Mouse (Mus musculus): ENCODE results near the gene Gm10401. TPM values are rescaled to one million over a fixed set of nuclear protein-coding genes. Genes with fewer than 3 reads are reported as not detected.
A peak's percentile ranks its signal among the peaks of the same experiment; 100 is the strongest.

The Gm10401 gene
- total and polyA plus RNA-seq, 2 experiments from 2014 or later: 44.1 TPM; not detected in 1

DNA sequence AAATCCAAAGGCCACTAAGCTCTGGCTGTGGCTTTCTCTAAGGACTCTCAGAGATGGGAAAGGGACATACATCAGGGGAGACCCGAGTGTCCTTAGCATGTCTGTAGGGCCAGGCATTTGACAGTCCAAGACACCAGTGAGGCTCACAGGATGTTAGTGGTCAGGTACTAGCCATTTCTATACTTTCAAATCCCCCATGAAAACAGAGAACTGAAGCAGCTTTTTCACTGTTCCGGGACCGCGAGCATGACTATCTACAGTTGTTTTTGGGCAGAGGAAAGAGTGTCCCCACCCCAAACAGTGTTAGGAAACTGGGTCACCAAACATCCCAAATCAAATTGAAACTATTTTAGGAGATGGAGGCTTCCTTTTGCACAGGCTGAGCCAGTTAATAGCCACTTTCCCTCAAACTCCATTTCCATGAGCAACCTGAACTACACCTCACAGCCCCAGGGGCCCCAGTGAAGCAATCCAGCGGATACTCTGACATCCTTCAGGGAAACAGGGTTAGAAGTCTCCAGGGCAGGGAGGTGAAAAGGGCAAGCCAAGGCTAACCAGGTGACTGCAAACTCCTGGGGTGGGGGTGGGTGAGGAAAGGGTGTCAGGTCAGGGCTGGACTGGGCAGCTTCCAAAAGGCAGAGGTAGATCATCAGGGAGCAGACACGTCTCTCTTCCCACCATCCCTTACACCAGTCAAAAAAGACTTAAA lies 35.4 kb upstream of the Gm10401 start:
- no peaks in the 10 kb centered on the region for H3K9me3 ChIP-seq (ENCODE audit: low read length)
- peaks cover 9% of the 10 kb centered on the region for H3K36me3 ChIP-seq (ENCODE audit: insufficient read depth, low read length)
- no peak for DNase-seq (ENCODE audit: low spot score)
- no peak overlapping the region for H3K27ac ChIP-seq (ENCODE audit: low read depth, low read length)
- H3K4me1 ChIP-seq (ENCODE audit: insufficient read depth, low read length): peaks cover 10% of the 10 kb centered on the region; the same call in 1 of the 2 replicates
- peak overlapping the region; percentile 89 for H3K4me3 ChIP-seq (ENCODE audit: low read depth, low read length)
- WGBS: 56% methylated on average over 6 of the region's 6 CpGs
- H3K4me2 ChIP-seq (ENCODE audit: low read depth, low read length, poor library complexity, severe bottlenecking): peak overlapping the region; percentile 93
- ATAC-seq (ENCODE audit: low FRiP score): no peak
- no peaks in the 10 kb centered on the region for H3K27me3 ChIP-seq (ENCODE audit: insufficient read depth, low read length)
- TF ChIP-seq CTCF (IDR thresholded peaks at IDR 0.05): no peak
- peak overlapping the region; percentile 84; the same call in 1 of the 2 replicates for H3K9ac ChIP-seq (replicated peaks; ENCODE audit: low read length, poor library complexity, severe bottlenecking)

DNA sequence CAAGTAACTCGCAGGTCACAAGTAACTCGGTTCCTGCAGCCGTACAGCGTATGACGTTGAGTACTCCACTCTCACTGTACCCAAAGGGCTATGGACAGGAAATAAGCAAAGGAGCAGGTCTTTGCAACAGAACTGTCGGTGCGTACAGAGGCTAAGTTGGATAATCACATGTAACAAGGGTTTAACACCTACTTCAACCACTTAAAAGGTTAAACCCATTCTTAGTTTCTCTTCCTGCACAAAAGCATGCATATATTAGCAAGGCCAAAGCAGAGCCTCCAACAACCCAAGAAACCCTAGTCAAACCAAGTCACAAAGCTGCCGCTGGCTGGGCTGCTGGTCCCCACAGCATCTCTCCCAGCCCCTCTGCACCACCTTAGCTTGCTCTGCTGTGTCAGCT lies 34.4 kb upstream of the Gm10401 start:
- 92% methylated on average over 8 of the region's 8 CpGs for WGBS
- Histone ChIP-seq H3K36me3 (ENCODE audit: insufficient read depth, low read length) (peaks cover 17% of the 10 kb centered on the region), H3K9ac (replicated peaks; ENCODE audit: low read length, poor library complexity, severe bottlenecking) (no peak overlapping the region), H3K4me2 (ENCODE audit: low read depth, low read length, poor library complexity, severe bottlenecking) (no peak overlapping the region), H3K27me3 (ENCODE audit: insufficient read depth, low read length) (no peaks in the 10 kb centered on the region), H3K4me1 (ENCODE audit: insufficient read depth, low read length) (peaks cover 10% of the 10 kb centered on the region; the same call in 1 of the 2 replicates), H3K27ac (ENCODE audit: low read depth, low read length) (no peak overlapping the region), H3K4me3 (ENCODE audit: low read depth, low read length) (no peak overlapping the region), H3K9me3 (ENCODE audit: low read length) (no peaks in the 10 kb centered on the region)
- DNase-seq (ENCODE audit: low spot score) (no peak), ATAC-seq (ENCODE audit: low FRiP score) (no peak)
- TF ChIP-seq CTCF (IDR thresholded peaks at IDR 0.05): no peak

DNA sequence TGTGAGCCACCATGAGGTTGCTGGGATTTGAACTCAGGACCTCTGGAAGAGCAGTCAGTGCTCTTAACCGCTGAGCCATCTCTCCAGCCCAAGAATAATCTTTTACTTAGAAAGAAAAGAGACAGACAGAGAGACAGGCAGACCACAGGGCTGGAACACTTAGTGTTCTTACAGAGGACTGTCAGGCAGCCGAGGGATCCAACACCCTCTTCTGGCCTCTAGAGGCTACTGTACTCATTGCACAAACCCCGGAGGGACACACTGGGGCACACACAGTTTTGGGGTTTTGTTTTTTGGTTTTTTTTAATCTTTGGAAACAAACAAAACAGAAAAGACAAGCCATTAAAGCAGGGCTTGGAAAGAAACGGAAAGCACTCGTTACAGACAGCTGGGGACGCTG lies 31.2 kb upstream of the Gm10401 start:
- H3K4me1 ChIP-seq (ENCODE audit: insufficient read depth, low read length): peaks cover 10% of the 10 kb centered on the region; the same call in 1 of the 2 replicates
- 0 out of 2 replicates have a peak, but pooled peaks have one; percentile 5 for TF ChIP-seq CTCF (IDR thresholded peaks at IDR 0.05)
- H3K9ac ChIP-seq (replicated peaks; ENCODE audit: low read length, poor library complexity, severe bottlenecking): no peak overlapping the region
- H3K36me3 ChIP-seq (ENCODE audit: insufficient read depth, low read length): peaks cover 39% of the 10 kb centered on the region
- H3K27me3 ChIP-seq (ENCODE audit: insufficient read depth, low read length): no peaks in the 10 kb centered on the region
- H3K4me2 ChIP-seq (ENCODE audit: low read depth, low read length, poor library complexity, severe bottlenecking): no peak overlapping the region
- H3K4me3 ChIP-seq (ENCODE audit: low read depth, low read length): no peak overlapping the region
- no peaks in the 10 kb centered on the region for H3K9me3 ChIP-seq (ENCODE audit: low read length)
- H3K27ac ChIP-seq (ENCODE audit: low read depth, low read length): no peak overlapping the region
- ATAC-seq (ENCODE audit: low FRiP score) (no peak), DNase-seq (ENCODE audit: low spot score) (no peak)
- WGBS: 88% methylated on average over 6 of the region's 6 CpGs

DNA sequence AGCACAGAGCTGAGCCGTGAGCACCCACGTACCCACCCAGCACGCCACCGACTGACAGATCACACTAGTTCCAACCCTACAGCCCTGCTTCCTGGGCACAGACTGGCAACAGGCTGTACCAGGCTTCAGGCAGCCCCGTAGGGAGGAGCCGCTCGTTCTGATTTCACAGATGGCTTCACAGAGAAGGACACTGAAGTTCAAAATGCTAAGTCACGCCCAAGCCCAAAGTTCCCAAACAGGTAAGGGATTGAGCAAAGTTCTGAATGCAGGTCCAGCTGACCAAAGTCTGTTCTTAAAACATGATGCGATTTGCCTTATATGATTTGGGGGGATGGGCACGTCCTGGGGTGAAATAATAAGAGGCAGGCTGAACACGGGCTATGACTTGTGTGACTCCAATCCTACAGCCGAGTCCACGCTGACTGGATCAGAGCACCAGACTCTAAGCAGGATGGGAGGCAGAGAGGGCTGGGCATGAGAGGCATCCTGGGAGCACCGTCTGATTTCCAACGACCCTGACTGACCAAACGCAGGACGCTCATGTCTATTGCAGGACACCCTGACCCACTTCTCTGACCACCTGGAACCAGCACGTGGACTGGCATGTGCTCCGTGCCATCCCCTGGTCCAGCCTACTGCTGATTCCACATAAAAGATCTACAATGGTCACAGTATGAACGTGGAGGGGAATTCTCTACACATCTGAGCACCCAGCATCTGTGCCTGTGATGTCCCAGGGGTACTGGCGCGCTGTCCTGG lies 29.5 kb upstream of the Gm10401 start:
- Histone ChIP-seq H3K36me3 (ENCODE audit: insufficient read depth, low read length) (peaks cover 44% of the 10 kb centered on the region), H3K4me3 (ENCODE audit: low read depth, low read length) (no peak overlapping the region), H3K4me1 (ENCODE audit: insufficient read depth, low read length) (no peaks in the 10 kb centered on the region), H3K9ac (replicated peaks; ENCODE audit: low read length, poor library complexity, severe bottlenecking) (no peak overlapping the region), H3K27me3 (ENCODE audit: insufficient read depth, low read length) (no peaks in the 10 kb centered on the region), H3K4me2 (ENCODE audit: low read depth, low read length, poor library complexity, severe bottlenecking) (no peak overlapping the region), H3K9me3 (ENCODE audit: low read length) (no peaks in the 10 kb centered on the region), H3K27ac (ENCODE audit: low read depth, low read length) (no peak overlapping the region)
- no peak for TF ChIP-seq CTCF (IDR thresholded peaks at IDR 0.05)
- DNase-seq (ENCODE audit: low spot score) (no peak), ATAC-seq (ENCODE audit: low FRiP score) (no peak)
- 93% methylated on average over 22 of the region's 22 CpGs for WGBS

DNA sequence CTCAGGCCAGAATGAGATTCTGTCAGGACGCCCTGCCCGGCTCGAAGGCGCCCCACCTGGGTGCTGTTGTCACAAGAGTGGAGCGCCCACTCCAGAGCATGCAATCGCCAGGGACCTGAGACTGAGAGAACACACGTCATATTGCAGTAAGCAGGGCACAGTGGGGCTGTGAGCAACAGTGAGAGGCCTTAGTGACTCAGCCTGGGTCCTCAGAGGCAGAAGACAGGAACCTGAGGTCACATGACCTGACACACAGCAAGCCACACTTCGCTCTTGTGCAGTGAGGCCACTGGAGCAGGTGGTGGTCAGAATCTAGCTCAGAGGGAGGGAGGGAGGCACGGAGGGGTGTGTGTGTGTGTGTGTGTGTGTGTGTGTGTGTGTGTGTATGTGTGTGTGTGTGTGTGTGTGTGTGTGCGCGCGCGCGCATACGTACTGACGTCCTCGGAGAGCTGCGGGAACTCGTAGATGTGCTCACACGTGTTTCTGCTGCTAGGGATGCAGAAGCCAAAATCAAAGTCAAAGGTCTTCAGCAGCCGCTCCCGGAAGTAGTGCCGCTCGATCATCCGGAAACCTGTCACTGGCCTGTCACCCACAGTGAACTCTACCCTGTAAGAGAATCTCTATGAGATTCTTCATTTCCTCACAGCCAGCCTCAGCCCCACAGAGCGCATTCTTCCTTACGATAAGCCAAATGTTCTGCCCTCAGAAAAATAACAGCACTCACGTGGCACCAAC lies 28.6 kb upstream of the Gm10401 start:
- H3K36me3 ChIP-seq (ENCODE audit: insufficient read depth, low read length): peaks cover 44% of the 10 kb centered on the region
- no peak for TF ChIP-seq CTCF (IDR thresholded peaks at IDR 0.05)
- 89% methylated on average over 27 of the region's 28 CpGs for WGBS

More for the DNA sequence above, 28.6 kb upstream of the Gm10401 start:
- H3K4me3 ChIP-seq (ENCODE audit: low read depth, low read length): no peak overlapping the region
- no peaks in the 10 kb centered on the region for H3K27me3 ChIP-seq (ENCODE audit: insufficient read depth, low read length)
- H3K27ac ChIP-seq (ENCODE audit: low read depth, low read length): no peak overlapping the region
- DNase-seq (ENCODE audit: low spot score) (no peak), ATAC-seq (ENCODE audit: low FRiP score) (no peak)
- H3K9me3 ChIP-seq (ENCODE audit: low read length): no peaks in the 10 kb centered on the region
- no peak overlapping the region for H3K4me2 ChIP-seq (ENCODE audit: low read depth, low read length, poor library complexity, severe bottlenecking)
- no peak overlapping the region for H3K9ac ChIP-seq (replicated peaks; ENCODE audit: low read length, poor library complexity, severe bottlenecking)
- H3K4me1 ChIP-seq (ENCODE audit: insufficient read depth, low read length): no peaks in the 10 kb centered on the region

Data from midbrain, postnatal 0 days (tissue).